Mouse (Mus musculus) left cerebral cortex, adult 11 months (tissue): ENCODE data around the gene Peli2.

Experiments used
- DNase-seq: peaks from one replicate; pipeline ENCODE4 v3.0.0; 2022; ENCODE audit warnings: low spot score

The Peli2 gene

GRCm38 (mm10) chr14:48224861-48225300 lies 104.3 kb downstream of the Peli2 start:
- no peak for DNase-seq

GRCm38 (mm10) chr14:48225810-48226446 lies 105.3 kb downstream of the Peli2 start:
- no peak for DNase-seq

GRCm38 (mm10) chr14:48226759-48227158 lies 106.1 kb downstream of the Peli2 start:
- no peak for DNase-seq

GRCm38 (mm10) chr14:48234785-48235519 lies 114.3 kb downstream of the Peli2 start:
- no peak for DNase-seq

- no peak for DNase-seq
Observed at GRCm38 (mm10) chr14:48241335-48241734, 120.7 kb downstream of the Peli2 start.

- no peak for DNase-seq
Observed at GRCm38 (mm10) chr14:48246236-48246635, 125.6 kb downstream of the Peli2 start.

- DNase-seq, result no peak
Observed at GRCm38 (mm10) chr14:48246963-48247362, 126.3 kb downstream of the Peli2 start.

GRCm38 (mm10) chr14:48249459-48249858 lies 128.8 kb downstream of the Peli2 start:
- DNase-seq, result no peak

GRCm38 (mm10) chr14:48249909-48250308 lies 129.3 kb downstream of the Peli2 start:
- no peak for DNase-seq

GRCm38 (mm10) chr14:48251381-48251979 lies 130.9 kb downstream of the Peli2 start:
- no peak for DNase-seq

- no peak for DNase-seq
Observed at GRCm38 (mm10) chr14:48253183-48253582, 132.6 kb downstream of the Peli2 start.

- DNase-seq, result no peak
Observed at GRCm38 (mm10) chr14:48254696-48255095, 134.1 kb downstream of the Peli2 start.

- DNase-seq, result no peak
Observed at GRCm38 (mm10) chr14:48255290-48255689, 134.7 kb downstream of the Peli2 start.

GRCm38 (mm10) chr14:48257759-48258158 lies 137.1 kb downstream of the Peli2 start:
- DNase-seq, result no peak

- no peak for DNase-seq
Observed at GRCm38 (mm10) chr14:48258696-48259366, 138.2 kb downstream of the Peli2 start.

GRCm38 (mm10) chr14:48263146-48263545 lies 142.5 kb downstream of the Peli2 start:
- no peak for DNase-seq

- DNase-seq, result no peak
Observed at GRCm38 (mm10) chr14:48266710-48267109, 146.1 kb downstream of the Peli2 start.

GRCm38 (mm10) chr14:48278291-48278690 lies 157.7 kb downstream of the Peli2 start:
- DNase-seq, result no peak

- no peak for DNase-seq
Observed at GRCm38 (mm10) chr14:48286949-48287348, 166.3 kb downstream of the Peli2 start.

- DNase-seq, result no peak
Observed at GRCm38 (mm10) chr14:48287581-48287980, 167.0 kb downstream of the Peli2 start.

- DNase-seq, result no peak
Observed at GRCm38 (mm10) chr14:48288600-48288999, 168.0 kb downstream of the Peli2 start.
